Mouse (Mus musculus) testis, adult 2 months (tissue): Measurements from ENCODE around the gene Gm43191.

Experiments used
- CTCF ChIP-seq: fragments of 200-500 bp; IDR thresholded peaks from 2 replicates; pipeline ENCODE4 v1.5.1; 2012; ENCODE audit warnings: low read depth, mild to moderate bottlenecking, inconsistent platforms, low read length, moderate library complexity; ENCODE audit not compliant: control insufficient read depth, insufficient read depth, insufficient replicate concordance
- POLR2A ChIP-seq: fragments of 200-500 bp; IDR thresholded peaks from 2 replicates; pipeline ENCODE4 v1.6.1; 2012; ENCODE audit warnings: low read depth, mild to moderate bottlenecking, inconsistent platforms, low read length, moderate library complexity; ENCODE audit not compliant: control insufficient read depth

DNA sequence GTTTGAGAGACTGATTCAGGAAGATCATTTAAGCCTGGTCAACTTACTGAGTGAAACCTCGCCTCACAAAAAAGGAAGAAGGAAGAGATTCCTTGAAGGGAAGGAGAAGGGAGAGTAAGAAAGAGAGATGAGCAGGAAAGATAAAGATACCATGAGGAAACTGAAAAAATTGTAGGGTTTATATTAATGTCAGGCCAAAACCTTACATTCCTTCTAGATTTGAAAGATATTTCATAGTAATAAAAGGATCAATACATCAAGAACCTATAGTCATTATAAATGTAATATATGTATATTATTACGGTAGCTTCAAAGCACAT is 14.6 kb upstream of the Gm43191 start:
- no peak for TF ChIP-seq POLR2A
- TF ChIP-seq CTCF = no peak
